Mouse (Mus musculus) splenic B cell, adult 2 months (primary cell): ENCODE data around the gene Bmp7.

Experiments used
- DNase-seq: peaks from one replicate; pipeline ENCODE4 v3.0.0-alpha.2; 2011; ENCODE audit warnings: low read depth, low spot score
- H3K27me3 ChIP-seq: 2 replicates; pipeline ENCODE4 v1.6.1; 2012; ENCODE audit warnings: mild to moderate bottlenecking, low read length, moderate library complexity, mixed read lengths; ENCODE audit not compliant: control insufficient read depth, poor library complexity, insufficient read depth, severe bottlenecking
- H3K36me3 ChIP-seq: 2 replicates; pipeline ENCODE4 v1.6.1; 2012; ENCODE audit warnings: mild to moderate bottlenecking, low read length, moderate library complexity, mixed read lengths; ENCODE audit not compliant: control insufficient read depth, poor library complexity, insufficient read depth, severe bottlenecking

The Bmp7 gene

GRCm38 (mm10) chr2:172940003-172940798, at the start of gene Bmp7:
Gene Bmp7, minus strand, starts transcription at chr2:172940321.
- DNase-seq: no peak
- Histone ChIP-seq H3K27me3 (peaks cover 4% of the 10 kb centered on the region; the same call in 1 of the 2 replicates), H3K36me3 (no peaks in the 10 kb centered on the region)

GRCm38 (mm10) chr2:172982776-172983561, 42.8 kb upstream of the Bmp7 start:
- H3K36me3 ChIP-seq: no peaks in the 10 kb centered on the region
- H3K27me3 ChIP-seq: no peaks in the 10 kb centered on the region
- no peak for DNase-seq

- Histone ChIP-seq H3K27me3 (no peaks in the 10 kb centered on the region), H3K36me3 (no peaks in the 10 kb centered on the region)
- DNase-seq: no peak
These were observed 39.7 kb upstream of the Bmp7 start for GRCm38 (mm10) chr2:172979666-172980345.

GRCm38 (mm10) chr2:172978131-172978633, 38.1 kb upstream of the Bmp7 start:
- H3K27me3 ChIP-seq: no peaks in the 10 kb centered on the region
- no peaks in the 10 kb centered on the region for H3K36me3 ChIP-seq
- no peak for DNase-seq

GRCm38 (mm10) chr2:172977409-172978130, 37.4 kb upstream of the Bmp7 start, which contains the start of gene Spo11:
Gene Spo11, plus strand, starts transcription at chr2:172977700.
- Histone ChIP-seq H3K36me3 (no peaks in the 10 kb centered on the region), H3K27me3 (no peaks in the 10 kb centered on the region)
- DNase-seq: peak; percentile 51

GRCm38 (mm10) chr2:172976661-172977238, 36.6 kb upstream of the Bmp7 start:
- Histone ChIP-seq H3K36me3 (no peaks in the 10 kb centered on the region), H3K27me3 (no peaks in the 10 kb centered on the region)
- DNase-seq: peak; percentile 75

GRCm38 (mm10) chr2:172975159-172975558, 35.0 kb upstream of the Bmp7 start:
- Histone ChIP-seq H3K27me3 (no peaks in the 10 kb centered on the region), H3K36me3 (no peaks in the 10 kb centered on the region)
- no peak for DNase-seq

- no peak for DNase-seq
- Histone ChIP-seq H3K27me3 (no peaks in the 10 kb centered on the region), H3K36me3 (no peaks in the 10 kb centered on the region)
These were observed 34.6 kb upstream of the Bmp7 start for GRCm38 (mm10) chr2:172974701-172975100.

- Histone ChIP-seq H3K27me3 (no peaks in the 10 kb centered on the region), H3K36me3 (no peaks in the 10 kb centered on the region)
- DNase-seq: no peak
These were observed 33.9 kb upstream of the Bmp7 start for GRCm38 (mm10) chr2:172973806-172974565.

GRCm38 (mm10) chr2:172971865-172972264, 31.7 kb upstream of the Bmp7 start:
- no peaks in the 10 kb centered on the region for H3K36me3 ChIP-seq
- no peaks in the 10 kb centered on the region for H3K27me3 ChIP-seq
- no peak for DNase-seq

GRCm38 (mm10) chr2:172966480-172966879, 26.4 kb upstream of the Bmp7 start:
- Histone ChIP-seq H3K27me3 (no peaks in the 10 kb centered on the region), H3K36me3 (no peaks in the 10 kb centered on the region)
- peak; percentile 44 for DNase-seq

- no peaks in the 10 kb centered on the region for H3K27me3 ChIP-seq
- no peak for DNase-seq
These were observed 25.1 kb upstream of the Bmp7 start for GRCm38 (mm10) chr2:172965249-172965648.

GRCm38 (mm10) chr2:172961211-172961610, 21.1 kb upstream of the Bmp7 start:
- DNase-seq: no peak
- H3K27me3 ChIP-seq: no peaks in the 10 kb centered on the region
- H3K36me3 ChIP-seq: no peaks in the 10 kb centered on the region

More at GRCm38 (mm10) chr2:172965249-172965648, 25.1 kb upstream of the Bmp7 start:
- H3K36me3 ChIP-seq: no peaks in the 10 kb centered on the region
